24 mouse cellular contexts compared by ENCODE assay signal in the genomic region with DNA sequence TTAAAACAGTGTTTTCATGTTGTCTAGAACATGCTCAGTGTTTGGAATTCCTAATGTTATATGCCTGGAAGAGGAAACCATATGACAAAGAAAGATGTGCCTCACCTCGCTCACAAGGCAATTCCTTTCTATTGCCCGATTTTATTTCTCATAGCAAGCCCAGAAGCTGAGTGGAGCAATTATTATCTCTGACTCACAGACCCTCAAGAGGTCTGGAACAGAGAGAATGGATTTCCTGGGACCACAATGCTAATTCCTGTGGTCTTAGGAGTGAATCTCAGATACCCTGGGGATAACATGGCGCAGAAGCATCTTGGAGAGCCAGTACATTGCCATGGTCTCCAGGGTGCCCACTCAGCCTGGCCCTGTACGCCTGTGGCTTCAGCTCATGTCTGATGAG. TPM values are rescaled to one million over a fixed set of nuclear protein-coding genes. Genes with fewer than 3 reads are reported as not detected.
DNase-seq lines count a peak whose midpoint lies in the region; ATAC-seq and TF ChIP-seq lines count a peak whose summit lies in the region.
"Had no signal": no experiment of that assay in that cellular context is flagged by ENCODE, and none has a peak within 500 bp of the region (broad histone marks: within the 10 kb centered on the region; RNA-seq: fewer than 3 reads in every experiment).

No protein-coding gene starts in this region.

- no peak overlapping the region for H3K4me2 ChIP-seq in forebrain, embryonic 16.5 days (ENCODE audit: low read length)
- no peak overlapping the region for H3K4me2 ChIP-seq in midbrain, embryonic 14.5 days (ENCODE audit: low read length)
- H3K4me2 ChIP-seq in midbrain, embryonic 11.5 days: no peak overlapping the region
- peak overlapping the region; percentile 83 for H3K4me2 ChIP-seq in myocyte (ENCODE audit: low read depth)

- H3K27me3 ChIP-seq in forebrain, embryonic 16.5 days (replicated peaks; ENCODE audit: control insufficient read depth, insufficient read depth, low read length): no peaks in the 10 kb centered on the region
- H3K27me3 ChIP-seq in forebrain, embryonic 10.5 days (ENCODE audit: poor library complexity, severe bottlenecking): no peaks in the 10 kb centered on the region
- no peaks in the 10 kb centered on the region for H3K27me3 ChIP-seq in midbrain, embryonic 14.5 days (ENCODE audit: control insufficient read depth, insufficient read depth, low read length)
- H3K27me3 ChIP-seq in midbrain, embryonic 11.5 days (ENCODE audit: control insufficient read depth, insufficient read depth, low read length): no peaks in the 10 kb centered on the region
- H3K27me3 ChIP-seq in myocyte (ENCODE audit: control insufficient read depth, insufficient read depth, insufficient read length): no peaks in the 10 kb centered on the region

- ATAC-seq in forebrain, embryonic 16.5 days: no peak
- ATAC-seq in midbrain, embryonic 14.5 days (ENCODE audit: low FRiP score, low TSS enrichment): no peak
- ATAC-seq in midbrain, embryonic 11.5 days (ENCODE audit: low FRiP score): no peak
- no peak for ATAC-seq in erythroid progenitor cell, adult 5-6 weeks (replicated peaks; ENCODE audit: low FRiP score, poor library complexity, severe bottlenecking)

- TF ChIP-seq CTCF in embryonic fibroblast, embryonic 13.5 days (IDR thresholded peaks at IDR 0.05; ENCODE audit: borderline replicate concordance, insufficient read depth, low read length): no peak

- 68% methylated on average over 4 of the region's 4 CpGs for WGBS in forebrain, embryonic 16.5 days
- 86% methylated on average over 4 of the region's 4 CpGs for WGBS in forebrain, embryonic 10.5 days
- WGBS in midbrain, embryonic 14.5 days: 66% methylated on average over 4 of the region's 4 CpGs
- WGBS in midbrain, embryonic 11.5 days: 88% methylated on average over 4 of the region's 4 CpGs

- no peaks in the 10 kb centered on the region for H3K9me3 ChIP-seq in forebrain, embryonic 16.5 days (ENCODE audit: control insufficient read depth, low read length)
- H3K9me3 ChIP-seq in forebrain, embryonic 10.5 days: no peaks in the 10 kb centered on the region
- no peaks in the 10 kb centered on the region for H3K9me3 ChIP-seq in midbrain, embryonic 14.5 days (ENCODE audit: control insufficient read depth, low read length)
- no peaks in the 10 kb centered on the region for H3K9me3 ChIP-seq in midbrain, embryonic 11.5 days (ENCODE audit: control insufficient read depth, low read length)

- H3K9ac ChIP-seq in forebrain, embryonic 16.5 days (replicated peaks; ENCODE audit: low read depth, low read length): no peak overlapping the region
- H3K9ac ChIP-seq in midbrain, embryonic 14.5 days (replicated peaks; ENCODE audit: low read length): no peak overlapping the region
- H3K9ac ChIP-seq in midbrain, embryonic 11.5 days (ENCODE audit: low read length): no peak overlapping the region
- H3K9ac ChIP-seq: liver, embryonic 14.5 days had no signal

- no peaks in the 10 kb centered on the region for H3K79me2 ChIP-seq in myocyte (ENCODE audit: control insufficient read depth, insufficient read depth)

- DNase-seq in forebrain, embryonic 10.5 days (ENCODE audit: extremely low spot score, low spot score): no peak
- no peak for DNase-seq in midbrain, embryonic 14.5 days
- no peak for DNase-seq in midbrain, embryonic 11.5 days (ENCODE audit: low spot score, missing footprints)
- no peak for DNase-seq in T-cell, adult 2 months (ENCODE audit: low spot score)
- DNase-seq: adrenal gland, postnatal 25 days; B cell, adult 2 months; cerebellum, adult 9-11 months; kidney, adult 18-20 months; kidney, postnatal 25 days; lung, postnatal 4 days; right cerebral cortex, adult 18-20 months; thymus, postnatal 36 days had no signal

- peak overlapping the region; percentile 15; the same call in 1 of the 2 replicates for H3K27ac ChIP-seq in forebrain, embryonic 16.5 days (ENCODE audit: low read length)
- H3K27ac ChIP-seq in forebrain, embryonic 10.5 days: no peak overlapping the region
- H3K27ac ChIP-seq in midbrain, embryonic 14.5 days (replicated peaks; ENCODE audit: low read depth, low read length): 0 out of 2 replicates have a peak overlapping the region, but pooled peaks have one; percentile 38
- H3K27ac ChIP-seq in midbrain, embryonic 11.5 days (ENCODE audit: low read depth, low read length): no peak overlapping the region
- 0 out of 2 replicates have a peak overlapping the region, but pooled peaks have one; percentile 21 for H3K27ac ChIP-seq in embryonic fibroblast, embryonic 13.5 days (ENCODE audit: insufficient read depth, low read length)

- H3K4me3 ChIP-seq in forebrain, embryonic 16.5 days (replicated peaks; ENCODE audit: low read length): no peak overlapping the region
- H3K4me3 ChIP-seq in forebrain, embryonic 10.5 days: no peak overlapping the region
- no peak overlapping the region for H3K4me3 ChIP-seq in midbrain, embryonic 14.5 days (replicated peaks; ENCODE audit: low read depth, low read length)
- no peak overlapping the region for H3K4me3 ChIP-seq in midbrain, embryonic 11.5 days (ENCODE audit: low read depth, low read length)
- H3K4me3 ChIP-seq in embryonic fibroblast, embryonic 13.5 days (ENCODE audit: insufficient read depth, low read length): no peak overlapping the region
- no peak overlapping the region for H3K4me3 ChIP-seq in myocyte

- peaks cover 6% of the 10 kb centered on the region for H3K36me3 ChIP-seq in forebrain, embryonic 16.5 days (ENCODE audit: control insufficient read depth, insufficient read depth)
- peaks cover 4% of the 10 kb centered on the region for H3K36me3 ChIP-seq in forebrain, embryonic 10.5 days (replicated peaks)
- H3K36me3 ChIP-seq in midbrain, embryonic 14.5 days (ENCODE audit: control insufficient read depth, insufficient read depth, low read length): no peaks in the 10 kb centered on the region
- H3K36me3 ChIP-seq in midbrain, embryonic 11.5 days (ENCODE audit: control insufficient read depth, insufficient read depth, low read length): no peaks in the 10 kb centered on the region; the same call in 1 of the 2 replicates
- H3K36me3 ChIP-seq in myocyte (ENCODE audit: control insufficient read depth, insufficient read depth): no peaks in the 10 kb centered on the region

- H3ac ChIP-seq in myocyte (ENCODE audit: control insufficient read depth, insufficient read length): no peak overlapping the region

- TF ChIP-seq POLR2A in embryonic fibroblast, embryonic 13.5 days (IDR thresholded peaks at IDR 0.05; ENCODE audit: low read depth, low read length): no peak
- no peak for TF ChIP-seq POLR2A in myocyte (IDR thresholded peaks at IDR 0.05; ENCODE audit: insufficient read length, low read depth)

- H3K4me1 ChIP-seq in forebrain, embryonic 16.5 days (replicated peaks; ENCODE audit: control insufficient read depth, insufficient read depth, low read length): peaks cover 27% of the 10 kb centered on the region
- H3K4me1 ChIP-seq in forebrain, embryonic 10.5 days: peaks cover 25% of the 10 kb centered on the region
- H3K4me1 ChIP-seq in midbrain, embryonic 14.5 days (ENCODE audit: control insufficient read depth, insufficient read depth, low read length): peaks cover 23% of the 10 kb centered on the region
- peaks cover 13% of the 10 kb centered on the region for H3K4me1 ChIP-seq in midbrain, embryonic 11.5 days (ENCODE audit: control insufficient read depth, insufficient read depth, low read length)
- H3K4me1 ChIP-seq in embryonic fibroblast, embryonic 13.5 days (ENCODE audit: control insufficient read depth, insufficient read depth, low read length): peaks cover 19% of the 10 kb centered on the region

TF ChIP-seq in myocyte, 11 proteins besides CTCF, POLR2A, EP300 and RAD21:
- TF ChIP-seq E2F4 (IDR thresholded peaks at IDR 0.05; ENCODE audit: insufficient read depth): no peak
- 0 out of 2 replicates have a peak, but pooled peaks have one; percentile 26 for TF ChIP-seq CEBPB (IDR thresholded peaks at IDR 0.05; ENCODE audit: insufficient read depth, poor library complexity, severe bottlenecking)

RNA-seq across cellular contexts. Expression of gene Gja10, which starts 33.5 kb away (rescaled TPM):
- polyA plus RNA-seq in forebrain, embryonic 16.5 days (2015; fragmentation: Nextera tagmentation; extraction: Ambion mirVana): not detected in 2 replicates
- polyA plus RNA-seq in forebrain, embryonic 10.5 days (2016; fragmentation: Nextera tagmentation; extraction: Ambion mirVana): not detected in 2 replicates
- polyA plus RNA-seq in midbrain, embryonic 14.5 days (2014; fragmentation: Nextera tagmentation; extraction: Ambion mirVana): 0.14 TPM in 1 of 2 replicates, not detected in the other
- polyA plus RNA-seq in midbrain, embryonic 11.5 days (2014; fragmentation: Nextera tagmentation; extraction: Ambion mirVana): 0.11 TPM in 1 of 2 replicates, not detected in the other
- polyA plus RNA-seq in embryonic fibroblast, embryonic 13.5 days (2011; ENCODE audit: insufficient read length, low read depth, missing spikeins): not detected in 2 replicates
- not detected for polyA plus RNA-seq in myocyte (2012; fragmentation: generic; extraction: Trizol)
- total RNA-seq in erythroid progenitor cell, adult 5-6 weeks (2015; ENCODE audit: low replicate concordance): not detected in 2 replicates
- not detected in 2 replicates for total RNA-seq in erythroid progenitor cell, adult 5-6 weeks (2017; ENCODE audit: low replicate concordance)
- total RNA-seq: adrenal gland, postnatal 25 days; hematopoietic stem cell, adult 5-6 weeks; layer of hippocampus, postnatal 10 days; left cerebral cortex, postnatal 25 days; monocyte, adult 5-6 weeks had no signal
- polyA plus RNA-seq: gonadal fat pad, adult 2 months; heart, embryonic 14.5 days; stomach, embryonic 16.5 days had no signal

RNA-seq across cellular contexts. Expression of gene Casp8ap2, which starts 46.2 kb away (rescaled TPM):
- polyA plus RNA-seq in forebrain, embryonic 16.5 days (2015; fragmentation: Nextera tagmentation; extraction: Ambion mirVana): 57.3 and 64.3 TPM in 2 replicates
- polyA plus RNA-seq in forebrain, embryonic 10.5 days (2016; fragmentation: Nextera tagmentation; extraction: Ambion mirVana): 82.0 and 82.3 TPM in 2 replicates
- 41.3 and 44.9 TPM in 2 replicates for polyA plus RNA-seq in midbrain, embryonic 14.5 days (2014; fragmentation: Nextera tagmentation; extraction: Ambion mirVana)
- polyA plus RNA-seq in midbrain, embryonic 11.5 days (2014; fragmentation: Nextera tagmentation; extraction: Ambion mirVana): 68.7 and 80.1 TPM in 2 replicates
- 23.9 and 26.6 TPM in 2 replicates for polyA plus RNA-seq in embryonic fibroblast, embryonic 13.5 days (2011; ENCODE audit: insufficient read length, low read depth, missing spikeins)
- 1.8 TPM for polyA plus RNA-seq in myocyte (2012; fragmentation: generic; extraction: Trizol)
- total RNA-seq in erythroid progenitor cell, adult 5-6 weeks (2015; ENCODE audit: low replicate concordance): 50.3 and 51.9 TPM in 2 replicates
- 34.3 and 62.1 TPM in 2 replicates for total RNA-seq in erythroid progenitor cell, adult 5-6 weeks (2017; ENCODE audit: low replicate concordance)

Comparison
In these comparisons a context has a peak if more than half of its experiments do, and no peak if none do; other contexts are left out.
1. H3K27ac ChIP-seq: peak in forebrain, embryonic 16.5 days (single experiment), midbrain, embryonic 14.5 days (single experiment) and embryonic fibroblast, embryonic 13.5 days (single experiment); none in forebrain, embryonic 10.5 days (single experiment) and midbrain, embryonic 11.5 days (single experiment).